Mouse (Mus musculus): ENCODE results near the gene Cd28.

- TF ChIP-seq ELF1 (IDR thresholded peaks at IDR 0.05; ENCODE audit: low read depth, low read length), result no peak
- TF ChIP-seq NRF1 (IDR thresholded peaks at IDR 0.05; ENCODE audit: low read depth, low read length), result no peak
- no peak for TF ChIP-seq POLR2A (IDR thresholded peaks at IDR 0.05; ENCODE audit: low read depth, low read length)
- no peak for TF ChIP-seq MAX (IDR thresholded peaks at IDR 0.05; ENCODE audit: low read length)
- TF ChIP-seq CTCF (conservative IDR thresholded peaks at IDR 0.05 in 1 of 2, IDR thresholded peaks at IDR 0.05 in 1 of 2; ENCODE audit: low read depth in 2 of 2, low read length in 2 of 2), result no peak
- no peak for TF ChIP-seq SMC3 (IDR thresholded peaks at IDR 0.05; ENCODE audit: low read depth, low read length)
- no peak for TF ChIP-seq MXI1 (IDR thresholded peaks at IDR 0.05; ENCODE audit: low read depth, low read length)
- TF ChIP-seq ZKSCAN1 (IDR thresholded peaks at IDR 0.05; ENCODE audit: borderline replicate concordance, low read depth, low read length), result no peak
- TF ChIP-seq MAFK (IDR thresholded peaks at IDR 0.05; ENCODE audit: insufficient replicate concordance, low read length), result no peak
- TF ChIP-seq ZNF384 (IDR thresholded peaks at IDR 0.05; ENCODE audit: low read depth, low read length), result no peak
- TF ChIP-seq EP300 (IDR thresholded peaks at IDR 0.05; ENCODE audit: low read length), result no peak
Observed at GRCm38 (mm10) chr1:60749346-60749840, 32.8 kb downstream of the Cd28 start.
